Mouse (Mus musculus) frontal cortex, adult 2 months (tissue): ENCODE data around the gene Akr1b3. TPM values are rescaled to one million over a fixed set of nuclear protein-coding genes. Genes with fewer than 3 reads are reported as not detected.
A peak's percentile ranks its signal among the peaks of the same experiment; 100 is the strongest.

Experiments used
- DNase-seq, 2 experiments: peaks; one replicate each; pipeline ENCODE4 v3.0.0; 2022; ENCODE audit warnings: low spot score in 1 of 2; ENCODE audit errors: extremely low spot score in 1 of 2
- polyA plus RNA-seq: library from polyadenylated mRNA; depleted of rRNA; stranded (reverse); fragments of >200 nt; gene quantifications from 2 replicates; pipeline ENCODE4 v1.2.3, GENCODE M21; 2012

Akr1b3 gene
- polyA plus RNA-seq, 1 experiment, result 73.9 TPM

GRCm38 (mm10) chr6:34331379-34331778, 14.1 kb upstream of the Akr1b3 start:
- DNase-seq, result no peak

GRCm38 (mm10) chr6:34322121-34322520, 4.8 kb upstream of the Akr1b3 start:
- no peak for DNase-seq

DNA sequence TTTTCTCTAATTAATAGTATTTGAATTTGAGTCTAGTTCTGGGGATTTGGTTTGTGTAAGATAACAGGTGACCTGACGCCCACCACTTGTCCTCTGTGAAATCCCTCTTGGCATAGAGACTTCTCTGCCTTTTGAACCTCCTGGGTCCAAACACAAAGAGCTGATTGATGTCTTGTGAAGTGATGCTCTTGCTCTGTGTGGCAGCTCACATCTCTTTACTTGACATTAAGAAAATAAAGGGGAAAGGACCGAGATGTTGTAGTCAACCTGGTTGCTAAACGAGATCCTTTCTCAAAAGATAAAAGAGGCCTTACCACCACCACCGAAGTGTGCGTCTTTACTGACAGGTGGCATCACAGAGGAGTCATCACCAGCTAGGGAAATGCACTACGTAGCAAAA, 1.4 kb upstream of the Akr1b3 start:
- DNase-seq, result no peak

DNA sequence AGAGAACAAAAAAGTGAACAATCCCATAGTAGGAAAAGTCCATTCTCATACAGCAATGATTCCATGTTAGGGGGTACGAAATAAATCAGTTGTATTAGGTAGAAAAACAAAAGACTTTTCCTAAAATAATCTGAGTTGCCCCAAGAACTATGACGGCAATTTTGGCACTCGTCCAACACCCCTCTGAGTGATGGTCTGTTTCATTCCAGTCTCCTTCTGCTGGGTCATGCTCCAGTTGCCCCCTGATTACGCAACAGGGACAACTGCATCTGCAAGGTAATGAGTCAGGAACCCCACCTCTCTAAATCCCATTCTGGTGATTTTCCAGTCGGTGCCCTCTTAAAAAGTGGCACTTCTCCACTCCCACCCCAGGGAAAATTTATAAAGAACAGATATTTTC, 894 bp upstream of the Akr1b3 start:
- no peak for DNase-seq

DNA sequence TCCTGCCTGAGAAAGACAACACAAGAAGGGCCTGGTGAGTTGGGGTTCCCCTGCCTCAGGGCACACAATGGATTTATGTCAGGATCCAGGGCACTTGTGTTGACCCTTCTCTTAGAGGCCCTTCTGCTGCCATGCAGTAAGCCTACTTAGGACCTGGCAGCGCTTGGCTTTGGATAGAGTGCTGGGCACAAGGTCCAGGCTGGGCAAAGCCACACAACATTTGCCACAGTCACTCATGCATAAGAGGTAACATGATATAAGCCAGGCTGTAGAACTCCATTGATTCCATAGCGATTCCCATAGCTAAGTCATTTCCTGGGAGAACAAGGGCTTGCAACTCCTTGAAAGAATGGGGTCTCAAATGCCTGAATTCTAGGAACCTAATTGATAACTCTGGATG, 3.4 kb downstream of the Akr1b3 start:
- no peak for DNase-seq

DNA sequence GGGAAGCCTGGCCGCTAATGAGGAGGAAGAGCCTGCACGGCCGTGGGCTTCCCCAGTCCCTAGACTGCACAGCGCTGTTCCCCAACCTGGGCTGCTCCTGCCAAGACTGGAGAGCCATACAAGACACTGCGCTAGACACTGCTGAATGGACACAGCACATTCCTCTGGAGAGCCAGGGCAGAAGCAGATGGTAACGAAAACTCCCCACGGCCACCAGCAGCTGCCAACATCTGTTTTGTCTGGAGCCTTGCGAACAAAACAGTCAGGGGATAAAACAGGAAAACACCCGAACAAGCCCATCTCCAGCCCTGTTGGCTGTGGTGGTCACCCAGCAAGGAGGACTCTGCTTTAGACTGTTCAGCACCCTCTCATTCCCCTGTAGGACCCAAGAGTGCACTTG, 3.9 kb downstream of the Akr1b3 start:
- no peak for DNase-seq

DNA sequence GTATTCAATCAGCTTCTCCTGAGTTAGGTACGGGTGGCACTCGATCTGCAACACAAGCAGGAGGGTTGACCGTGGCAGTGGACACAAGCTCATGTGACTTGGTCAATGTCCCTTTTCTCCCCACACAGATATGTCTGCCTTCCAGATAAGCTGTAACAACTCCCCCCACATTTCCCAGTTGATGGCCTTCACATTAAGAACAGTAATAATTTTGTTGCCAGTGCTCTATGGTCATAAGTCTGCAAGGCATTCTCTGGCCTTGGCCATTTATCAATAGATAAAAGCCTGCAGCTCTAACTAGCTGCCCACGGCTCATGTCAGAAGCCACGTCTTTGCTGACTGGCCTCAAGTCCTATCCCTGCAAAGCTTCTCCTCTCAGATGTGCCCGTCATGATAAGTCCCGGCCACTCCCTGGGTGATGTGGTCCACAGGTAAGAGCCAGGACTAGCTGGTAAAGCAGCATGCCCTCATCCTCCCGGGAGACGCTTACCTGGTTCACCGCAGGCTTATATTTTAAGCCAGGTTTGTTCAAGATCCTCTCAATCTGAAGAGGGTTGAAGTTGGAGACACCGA, 7.2 kb downstream of the Akr1b3 start:
- DNase-seq, result no peak

- DNase-seq, result no peak
Observed at GRCm38 (mm10) chr6:34309526-34309925, 7.8 kb downstream of the Akr1b3 start.

DNA sequence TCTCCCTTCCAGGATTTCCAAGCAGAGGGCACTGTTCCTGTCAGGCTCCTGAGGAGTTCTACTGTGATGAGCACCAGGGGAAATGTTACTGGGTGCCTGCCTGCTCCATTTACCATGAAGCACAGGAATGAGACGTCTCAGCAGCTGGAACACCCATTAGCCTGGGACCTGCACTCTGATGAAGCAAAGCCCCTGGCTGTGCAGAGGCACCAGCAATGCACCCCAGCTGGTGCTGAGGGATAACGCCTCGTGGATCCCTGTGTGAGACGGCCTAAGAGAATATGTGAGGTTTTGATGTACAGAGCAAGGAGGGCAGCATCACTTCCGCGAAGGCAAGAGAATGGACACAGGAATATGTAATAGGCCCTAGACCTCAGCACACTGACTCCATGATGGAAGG, 10.5 kb downstream of the Akr1b3 start:
- no peak for DNase-seq

DNA sequence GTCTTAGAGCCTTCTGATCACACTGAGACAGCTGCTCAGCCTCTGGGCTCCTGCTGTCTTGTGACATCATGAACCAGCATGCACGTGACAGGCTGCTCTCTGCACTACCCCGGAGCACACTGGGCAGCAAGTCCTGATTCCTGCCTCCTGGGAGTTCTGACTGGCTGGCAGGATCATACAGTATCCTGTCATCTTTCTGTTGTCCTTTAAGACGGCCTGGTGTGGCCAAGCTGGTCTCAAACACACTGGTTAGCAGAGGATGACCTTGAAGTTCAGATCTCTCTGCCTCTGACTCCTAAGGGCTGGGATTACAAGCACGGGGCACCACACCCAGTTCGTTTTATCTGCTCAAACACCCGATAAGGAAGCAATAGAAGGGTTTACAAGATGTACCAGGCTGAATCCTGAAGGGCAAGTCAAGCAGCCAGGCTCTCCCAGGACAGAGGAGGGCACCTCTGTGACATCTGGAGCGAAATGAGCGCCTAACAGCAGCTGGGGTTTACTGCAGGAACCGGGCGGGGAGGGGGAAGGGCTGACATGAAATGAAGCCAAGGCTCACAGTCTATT, 12.5 kb downstream of the Akr1b3 start:
- DNase-seq, result no peak

DNA sequence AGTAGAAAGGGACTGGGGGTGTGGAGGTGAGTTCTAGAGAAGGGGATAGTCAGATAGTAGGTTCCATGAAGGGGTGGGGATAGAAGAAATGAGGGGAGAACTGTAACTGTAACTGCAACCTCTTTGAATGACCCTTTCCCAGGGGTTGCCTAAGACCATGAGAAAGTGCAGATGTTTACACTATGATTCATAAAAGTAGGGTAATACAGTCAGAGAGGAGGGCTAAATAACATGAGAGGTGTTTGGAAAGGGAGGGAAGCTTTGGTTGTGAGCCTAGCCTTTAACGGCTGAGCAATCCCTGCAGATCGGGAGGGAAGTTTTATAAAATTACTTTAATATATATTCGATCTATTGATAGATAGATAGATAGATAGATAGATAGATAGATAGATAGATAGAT, 20.2 kb downstream of the Akr1b3 start:
- DNase-seq, result no peak

GRCm38 (mm10) chr6:34295437-34295836, 21.8 kb downstream of the Akr1b3 start:
- DNase-seq, result no peak

DNA sequence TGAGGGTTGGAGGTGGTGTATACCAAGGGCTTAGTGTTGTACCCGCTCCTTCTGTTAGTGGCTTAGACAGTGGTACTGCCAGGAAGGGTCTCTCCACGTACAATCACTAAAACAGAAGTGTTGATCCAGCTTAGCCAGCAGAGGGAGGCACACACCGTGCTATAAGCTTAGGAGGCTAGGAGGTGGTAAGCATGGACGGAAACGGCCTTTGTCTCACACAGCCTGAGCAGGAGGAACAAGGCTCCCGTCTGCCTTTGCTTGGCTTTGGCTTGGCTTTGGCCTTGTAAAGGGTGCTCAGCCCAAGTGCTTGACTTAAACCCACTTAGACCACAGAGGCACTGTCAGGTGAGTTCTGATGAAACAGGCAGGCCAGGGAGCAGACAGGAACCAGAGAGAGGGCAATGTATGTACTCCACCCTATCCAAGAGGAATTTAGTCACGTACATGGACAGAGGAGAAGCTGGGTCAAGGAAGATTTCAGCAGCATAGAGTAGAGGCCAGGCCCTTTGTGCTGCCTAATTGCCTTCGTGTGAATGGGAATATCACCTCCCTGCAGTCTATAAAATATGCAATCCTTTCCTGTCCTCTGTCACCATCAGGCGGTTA, 24.3 kb downstream of the Akr1b3 start:
- DNase-seq, result peak; percentile 39 to 74

DNA sequence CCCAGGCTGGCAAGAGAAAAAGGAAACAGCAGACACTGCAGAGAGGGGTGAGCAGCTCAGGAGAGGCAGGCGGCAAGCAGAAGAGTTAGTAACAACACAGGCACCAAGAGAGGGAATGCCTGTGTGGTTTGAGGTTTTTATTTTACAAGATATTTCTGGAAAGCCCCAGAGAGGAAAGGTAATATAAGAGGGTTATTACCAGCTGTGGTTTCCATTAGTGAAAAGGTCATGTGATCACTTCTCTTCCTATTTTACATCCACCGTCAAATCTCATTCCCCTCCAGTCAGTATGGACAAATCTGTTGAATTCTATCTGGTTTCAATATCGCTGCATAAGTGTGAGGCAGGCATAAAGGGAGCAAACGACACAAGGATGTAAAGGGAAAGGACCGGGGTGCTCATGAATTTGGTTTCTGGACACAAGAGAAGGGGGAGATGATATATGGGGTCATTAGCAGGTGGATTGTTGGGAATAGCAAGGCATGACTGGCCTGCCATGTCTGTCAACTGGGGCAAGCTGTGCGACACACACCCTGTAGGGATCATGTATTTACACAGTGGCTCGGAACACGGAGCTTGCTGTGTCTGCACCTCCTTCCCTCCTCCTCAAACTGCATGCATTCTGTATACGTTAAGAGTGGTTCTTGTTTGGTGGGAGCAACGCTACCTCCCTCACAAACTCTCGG, 24.9 kb downstream of the Akr1b3 start:
- no peak for DNase-seq

DNA sequence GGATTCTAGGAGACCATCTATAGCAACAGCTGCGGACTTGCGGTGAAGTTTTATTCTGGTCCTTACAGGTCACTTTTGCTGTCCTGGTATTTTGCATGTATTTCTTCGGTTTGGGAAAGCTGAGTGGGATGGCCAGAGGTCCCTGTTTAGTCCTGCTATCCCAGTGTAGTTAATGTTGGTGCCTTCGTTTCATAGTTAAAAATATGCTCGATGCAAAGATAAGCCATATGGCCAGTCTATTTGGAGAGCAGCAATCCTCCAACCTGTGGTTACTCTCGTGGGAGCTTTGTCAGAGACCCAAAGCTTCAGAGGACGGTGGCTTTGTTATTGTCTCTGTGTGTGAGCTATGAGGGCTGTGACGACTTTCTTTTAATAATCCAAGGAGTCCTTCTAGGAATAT, 26.6 kb downstream of the Akr1b3 start:
- peak; percentile 29 to 45 for DNase-seq

- peak in 1 of 2 experiments; percentile 11 for DNase-seq
Observed at GRCm38 (mm10) chr6:34290091-34290490, 27.2 kb downstream of the Akr1b3 start.

GRCm38 (mm10) chr6:34288098-34288497, 29.2 kb downstream of the Akr1b3 start:
- DNase-seq, result no peak

- DNase-seq, result peak in 1 of 2 experiments; percentile 23
Observed at GRCm38 (mm10) chr6:34286841-34287240, 30.4 kb downstream of the Akr1b3 start.

DNA sequence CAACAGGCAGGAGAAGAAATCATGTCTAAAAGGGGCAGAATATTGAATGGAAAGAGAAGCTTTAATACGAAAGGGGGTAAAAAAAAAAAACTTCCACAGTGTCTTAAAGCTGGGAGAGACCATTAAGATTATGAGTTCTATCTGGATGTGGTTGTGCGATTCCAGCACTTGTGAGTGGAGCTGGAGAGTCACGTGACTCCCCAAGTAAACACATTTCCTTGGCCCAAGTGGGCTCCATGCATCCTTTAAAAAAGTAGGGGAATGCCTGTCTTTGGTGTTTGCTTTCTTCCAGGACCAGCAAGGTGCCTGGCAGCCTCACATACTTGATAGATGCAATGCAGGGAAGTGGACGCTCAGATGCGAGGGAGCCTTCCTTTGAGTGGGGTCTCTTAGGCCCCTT, 38.9 kb downstream of the Akr1b3 start:
- DNase-seq, result no peak

DNA sequence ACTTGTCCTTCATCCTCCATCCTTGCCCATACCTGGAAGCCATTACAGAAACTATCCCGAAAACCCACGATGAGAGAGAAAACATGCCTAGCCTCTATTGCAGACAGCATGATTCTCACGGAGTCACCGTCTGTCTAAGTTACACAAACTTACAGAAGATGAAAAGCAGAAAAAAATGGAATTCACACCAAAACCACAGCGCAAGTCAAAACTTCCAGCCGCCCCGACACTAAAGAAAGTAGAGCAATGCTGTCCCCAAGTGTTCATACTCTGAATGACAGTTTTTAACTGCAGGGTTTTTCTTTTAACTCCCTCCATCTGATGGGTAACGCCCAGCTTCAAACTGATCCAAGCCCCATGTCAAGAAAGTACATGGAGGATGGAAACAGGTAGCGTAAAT, 39.6 kb downstream of the Akr1b3 start:
- peak; percentile 41 to 93 for DNase-seq

- DNase-seq, result peak in 1 of 2 experiments; percentile 35
Observed at GRCm38 (mm10) chr6:34274346-34274745, 42.9 kb downstream of the Akr1b3 start.

GRCm38 (mm10) chr6:34273073-34273472, 44.2 kb downstream of the Akr1b3 start:
- no peak for DNase-seq
